Mouse (Mus musculus): ENCODE measurements around the gene Pex5l. TPM values are rescaled to one million over a fixed set of nuclear protein-coding genes. Genes with fewer than 3 reads are reported as not detected.

The Pex5l gene
- total and polyA plus RNA-seq, 3 experiments: 0.08 to 0.44 (median 0.44) TPM

DNA sequence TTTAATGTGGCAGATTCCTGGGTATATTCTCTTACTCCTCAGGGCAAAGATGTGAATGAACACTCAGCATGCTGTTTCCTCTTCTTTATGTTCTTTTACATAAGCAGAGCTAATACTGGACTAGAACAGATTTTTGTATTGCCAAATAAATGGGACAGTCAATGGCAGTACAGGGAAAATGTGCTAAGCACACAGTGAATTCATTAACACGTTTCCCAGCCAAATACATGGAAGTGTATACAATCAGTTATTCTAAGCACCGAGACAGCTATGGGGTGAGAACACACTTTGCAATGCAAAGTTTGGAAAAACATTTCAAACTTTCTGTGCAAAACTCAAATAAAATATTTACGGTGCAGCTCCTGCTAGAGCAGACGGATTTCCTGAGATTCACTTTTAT, 139.1 kb downstream of the Pex5l start:
- H3K9me3 ChIP-seq (replicated peaks; ENCODE audit: low read length): no peaks in the 10 kb centered on the region
- H3K79me2 ChIP-seq (replicated peaks; ENCODE audit: control insufficient read depth, extremely low read depth, insufficient read depth, poor library complexity, severe bottlenecking): no peaks in the 10 kb centered on the region
- H3K27me3 ChIP-seq (replicated peaks): no peaks in the 10 kb centered on the region
- no peak overlapping the region for H3K4me3 ChIP-seq (replicated peaks in 1 of 3; ENCODE audit: low read depth in 2 of 3, low read length in 2 of 3, poor library complexity in 1 of 3)
- no peaks in the 10 kb centered on the region for H3K36me3 ChIP-seq (replicated peaks in 1 of 2; ENCODE audit: control insufficient read depth in 1 of 2, insufficient read depth in 1 of 2, low read length in 1 of 2)
- no peak overlapping the region for H3K27ac ChIP-seq (ENCODE audit: insufficient read depth, low read depth)
- DNase-seq (ENCODE audit: extremely low read depth): no peak
- no peak overlapping the region for H3K4me2 ChIP-seq (ENCODE audit: insufficient read depth, low read depth, poor library complexity, severe bottlenecking)
- in situ Hi-C loops (cut with MboI; ENCODE audit: low pct_ligation_motif_present, low pct_unique_long_range_greater_than_20kb, low sequenced_read_pairs): no loop called here
- no peaks in the 10 kb centered on the region for H3K4me1 ChIP-seq (ENCODE audit: control insufficient read depth in 1 of 2, insufficient read depth in 2 of 2)
- dilution Hi-C loops (cut with MboI; ENCODE audit: extremely low pct_ligation_motif_present, extremely low pct_unique_long_range_greater_than_20kb, low sequenced_read_pairs): no loop called here
- TF ChIP-seq MYC (IDR thresholded peaks at IDR 0.05; ENCODE audit: low read depth, low read length) (no peak), ETS1 (conservative IDR thresholded peaks at IDR 0.05; ENCODE audit: low read depth, low read length) (no peak), RAD21 (IDR thresholded peaks at IDR 0.05; ENCODE audit: low read depth, low read length) (no peak), ZKSCAN1 (IDR thresholded peaks at IDR 0.05; ENCODE audit: borderline replicate concordance, low read depth, low read length) (no peak), JUN (IDR thresholded peaks at IDR 0.05; ENCODE audit: insufficient read depth, low read depth, low read length) (no peak), SMC3 (IDR thresholded peaks at IDR 0.05; ENCODE audit: low read depth, low read length) (no peak), SIN3A (IDR thresholded peaks at IDR 0.05; ENCODE audit: low read length) (no peak), USF1 (IDR thresholded peaks at IDR 0.05; ENCODE audit: low read depth, low read length) (no peak), BHLHE40 (IDR thresholded peaks at IDR 0.05; ENCODE audit: low read depth, low read length) (no peak), CHD1 (IDR thresholded peaks at IDR 0.05; ENCODE audit: low read depth, low read length) (no peak), GABPA (IDR thresholded peaks at IDR 0.05; ENCODE audit: insufficient replicate concordance, low read depth, low read length) (no peak)
- no peak overlapping the region for H3K9ac ChIP-seq (ENCODE audit: insufficient read depth, low read depth)

DNA sequence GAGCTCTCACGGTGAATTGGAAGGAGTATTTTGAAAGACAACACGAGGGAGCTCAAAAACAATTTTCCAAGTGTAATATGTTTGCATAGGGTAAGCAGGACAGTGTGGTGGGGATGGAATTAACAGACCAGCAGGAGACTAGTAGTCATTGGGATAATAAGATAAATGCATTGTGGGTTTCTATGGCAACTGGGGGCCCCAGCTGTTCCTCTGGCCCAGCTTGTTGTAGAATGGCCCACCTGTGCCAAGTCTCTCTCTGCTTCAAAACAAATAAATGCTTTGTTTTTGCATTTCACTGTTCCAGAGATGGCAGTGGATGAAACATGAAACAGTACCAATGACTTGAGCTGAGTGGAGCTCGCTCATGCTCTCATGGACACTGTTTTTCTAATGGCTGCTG, 141.3 kb downstream of the Pex5l start:
- no peaks in the 10 kb centered on the region for H3K27me3 ChIP-seq (replicated peaks)
- in situ Hi-C loops (cut with MboI; ENCODE audit: low pct_ligation_motif_present, low pct_unique_long_range_greater_than_20kb, low sequenced_read_pairs): no loop called here
- TF ChIP-seq KAT2A (IDR thresholded peaks at IDR 0.05; ENCODE audit: insufficient replicate concordance, low read length) (no peak), USF2 (conservative IDR thresholded peaks at IDR 0.05; ENCODE audit: low read depth, low read length) (no peak), RAD21 (IDR thresholded peaks at IDR 0.05; ENCODE audit: low read depth, low read length) (no peak), ZMIZ1 (IDR thresholded peaks at IDR 0.05; ENCODE audit: low read depth, low read length) (no peak), IRF4 (IDR thresholded peaks at IDR 0.05; ENCODE audit: low read depth, low read length) (no peak), ZC3H11A (IDR thresholded peaks at IDR 0.05; ENCODE audit: low read depth, low read length) (no peak)

More for the DNA sequence above, 141.3 kb downstream of the Pex5l start:
- dilution Hi-C loops (cut with MboI; ENCODE audit: extremely low pct_ligation_motif_present, extremely low pct_unique_long_range_greater_than_20kb, low sequenced_read_pairs): no loop called here
- Histone ChIP-seq H3K4me3 (replicated peaks in 1 of 3; ENCODE audit: low read depth in 2 of 3, low read length in 2 of 3, poor library complexity in 1 of 3) (no peak overlapping the region), H3K9ac (ENCODE audit: insufficient read depth, low read depth) (no peak overlapping the region), H3K4me2 (ENCODE audit: insufficient read depth, low read depth, poor library complexity, severe bottlenecking) (no peak overlapping the region), H3K79me2 (replicated peaks; ENCODE audit: control insufficient read depth, extremely low read depth, insufficient read depth, poor library complexity, severe bottlenecking) (no peaks in the 10 kb centered on the region), H3K36me3 (replicated peaks in 1 of 2; ENCODE audit: control insufficient read depth in 1 of 2, insufficient read depth in 1 of 2, low read length in 1 of 2) (no peaks in the 10 kb centered on the region), H3K4me1 (ENCODE audit: control insufficient read depth in 1 of 2, insufficient read depth in 2 of 2) (no peaks in the 10 kb centered on the region), H3K27ac (ENCODE audit: insufficient read depth, low read depth) (no peak overlapping the region), H3K9me3 (replicated peaks; ENCODE audit: low read length) (no peaks in the 10 kb centered on the region)
- no peak for DNase-seq (ENCODE audit: extremely low read depth)

Measured in CH12.LX (cell line).